ENCODE assay signal across 8 mouse cellular contexts in the genomic region with DNA sequence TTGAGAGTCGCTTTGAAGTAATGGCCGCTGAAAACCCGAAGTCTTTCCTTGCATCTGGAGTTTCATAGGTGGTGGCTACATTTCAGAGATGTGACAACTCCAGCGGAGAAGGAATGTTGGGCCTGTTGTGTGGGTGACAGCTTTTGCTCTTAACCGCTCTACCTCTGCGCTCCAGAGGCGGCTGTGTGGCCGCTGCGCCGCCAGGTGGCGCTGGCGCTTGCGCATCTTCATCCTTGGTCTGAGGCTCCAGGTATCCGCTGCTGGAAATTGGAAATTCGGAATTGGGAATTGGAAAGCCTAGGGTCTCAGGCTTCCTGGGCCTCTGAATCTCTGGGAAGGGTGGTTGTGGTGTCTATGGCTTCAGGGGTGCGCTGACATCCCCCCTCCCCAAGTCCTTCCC.
A peak's percentile ranks its signal among the peaks of the same experiment; 100 is the strongest.
DNase-seq lines count a peak whose midpoint lies in the region; ATAC-seq and TF ChIP-seq lines count a peak whose summit lies in the region.

No protein-coding gene starts in this region.

- H3K36me3 ChIP-seq in hindbrain, embryonic 11.5 days (ENCODE audit: control insufficient read depth, insufficient read depth, low read length), result no peaks in the 10 kb centered on the region
- no peaks in the 10 kb centered on the region for H3K36me3 ChIP-seq in hindbrain, embryonic 13.5 days
- H3K36me3 ChIP-seq in midbrain, postnatal 0 days (ENCODE audit: insufficient read depth, low read length), result no peaks in the 10 kb centered on the region

- no peak overlapping the region for H3K4me3 ChIP-seq in hindbrain, embryonic 11.5 days (ENCODE audit: low read depth, low read length)
- no peak overlapping the region for H3K4me3 ChIP-seq in hindbrain, embryonic 13.5 days
- no peak overlapping the region for H3K4me3 ChIP-seq in midbrain, postnatal 0 days (ENCODE audit: low read depth, low read length)

- DNase-seq in hindbrain, embryonic 11.5 days (ENCODE audit: low spot score), result peak; percentile 83
- peak; percentile 72 for DNase-seq in R1 (ENCODE audit: low read depth, low spot score)
- peak; percentile 68 for DNase-seq in gastrocnemius, postnatal 10 days
- peak; percentile 59 to 67 for DNase-seq in left cerebral cortex, adult 8-10 months (ENCODE audit: low spot score in 2 of 2)
- peak; percentile 81 for DNase-seq in midbrain, postnatal 0 days (ENCODE audit: low spot score)
- DNase-seq in urinary bladder, postnatal 14 days (ENCODE audit: low spot score), result peak; percentile 59

- no peaks in the 10 kb centered on the region for H3K9me3 ChIP-seq in hindbrain, embryonic 11.5 days (ENCODE audit: control insufficient read depth, low read length)
- no peaks in the 10 kb centered on the region for H3K9me3 ChIP-seq in hindbrain, embryonic 13.5 days
- H3K9me3 ChIP-seq in midbrain, postnatal 0 days (ENCODE audit: low read length), result no peaks in the 10 kb centered on the region

- no peak for ATAC-seq in hindbrain, embryonic 11.5 days (ENCODE audit: low FRiP score)
- ATAC-seq in hindbrain, embryonic 13.5 days (ENCODE audit: low FRiP score), result no peak
- ATAC-seq in common myeloid progenitor, adult 5-6 weeks (replicated peaks; ENCODE audit: low read depth, poor library complexity, severe bottlenecking), result peak; percentile 51
- 0 out of 2 replicates have a peak, but pooled peaks have one; percentile 31 for ATAC-seq in midbrain, postnatal 0 days (ENCODE audit: low FRiP score)

- no peak overlapping the region for H3K27ac ChIP-seq in hindbrain, embryonic 11.5 days (ENCODE audit: low read depth, low read length)
- no peak overlapping the region for H3K27ac ChIP-seq in hindbrain, embryonic 13.5 days
- H3K27ac ChIP-seq in midbrain, postnatal 0 days (ENCODE audit: low read depth, low read length), result no peak overlapping the region

- no peaks in the 10 kb centered on the region for H3K4me1 ChIP-seq in hindbrain, embryonic 11.5 days (replicated peaks; ENCODE audit: control insufficient read depth, insufficient read depth, low read length)
- 0 out of 2 replicates have a peak, but pooled peaks cover 3% of the 10 kb centered on the region for H3K4me1 ChIP-seq in hindbrain, embryonic 13.5 days (replicated peaks)
- H3K4me1 ChIP-seq in midbrain, postnatal 0 days (ENCODE audit: insufficient read depth, low read length), result no peaks in the 10 kb centered on the region

- H3K9ac ChIP-seq in hindbrain, embryonic 11.5 days (ENCODE audit: low read depth, low read length), result no peak overlapping the region
- H3K9ac ChIP-seq in hindbrain, embryonic 13.5 days, result no peak overlapping the region
- H3K9ac ChIP-seq in midbrain, postnatal 0 days (replicated peaks; ENCODE audit: low read length, poor library complexity, severe bottlenecking), result no peak overlapping the region

- 7% methylated on average over 16 of the region's 16 CpGs for WGBS in hindbrain, embryonic 11.5 days
- 6% methylated on average over 16 of the region's 16 CpGs for WGBS in hindbrain, embryonic 13.5 days
- 8% methylated on average over 16 of the region's 16 CpGs for WGBS in midbrain, postnatal 0 days

- H3K4me2 ChIP-seq in hindbrain, embryonic 11.5 days (replicated peaks; ENCODE audit: low read depth, low read length), result no peak overlapping the region
- no peak overlapping the region for H3K4me2 ChIP-seq in hindbrain, embryonic 13.5 days
- no peak overlapping the region for H3K4me2 ChIP-seq in midbrain, postnatal 0 days (ENCODE audit: low read depth, low read length, poor library complexity, severe bottlenecking)

- H3K27me3 ChIP-seq in hindbrain, embryonic 11.5 days (ENCODE audit: control insufficient read depth, insufficient read depth, low read length), result 0 out of 2 replicates have a peak, but pooled peaks cover 2% of the 10 kb centered on the region
- H3K27me3 ChIP-seq in hindbrain, embryonic 13.5 days, result peaks cover 44% of the 10 kb centered on the region
- peaks cover 11% of the 10 kb centered on the region; the same call in 1 of the 2 replicates for H3K27me3 ChIP-seq in midbrain, postnatal 0 days (ENCODE audit: insufficient read depth, low read length)

- peak; percentile 98 for TF ChIP-seq CTCF in midbrain, postnatal 0 days (IDR thresholded peaks at IDR 0.05)

Comparison
In these comparisons a context has a peak if more than half of its experiments do, and no peak if none do; other contexts are left out.
1. ATAC-seq: peak in common myeloid progenitor, adult 5-6 weeks (single experiment) and midbrain, postnatal 0 days (single experiment); none in hindbrain, embryonic 11.5 days (single experiment) and hindbrain, embryonic 13.5 days (single experiment).
2. Peak in every context shown above with its lines, with median percentiles within 50 percentile points of each other: DNase-seq.